Mouse (Mus musculus): ENCODE data around the gene Cyp17a1.

GRCm38 (mm10) chr19:46665474-46665873 lies 7.5 kb downstream of the Cyp17a1 start:
- TF ChIP-seq CTCF (IDR thresholded peaks at IDR 0.05; ENCODE audit: insufficient read depth, low read depth, low read length) = no peak
- TF ChIP-seq POLR2A (IDR thresholded peaks at IDR 0.05; ENCODE audit: insufficient read depth, low read depth, low read length) = no peak

All from olfactory bulb, adult 2 months (tissue).